Mouse (Mus musculus) forebrain, embryonic 14.5 days (tissue): Measurements from ENCODE around the gene Nt5dc3. TPM values are rescaled to one million over a fixed set of nuclear protein-coding genes. Genes with fewer than 3 reads are reported as not detected.

Experiments used
- ATAC-seq: fragments of 200-750 bp; cut with Nextera tagmentation; 2 replicates; pipeline ENCODE4 v1.8.0; 2017; ENCODE audit warnings: mild to moderate bottlenecking, moderate library complexity
- DNase-seq: peaks from one replicate; pipeline ENCODE4 v3.0.0-alpha.2; 2015; ENCODE audit warnings: low spot score
- H3K27ac ChIP-seq: fragments of 300-500 bp; sonication (generic); 2 replicates; pipeline ENCODE4 v1.5.1; 2014; ENCODE audit warnings: low read depth, mild to moderate bottlenecking, control low read depth, low read length, moderate library complexity
- H3K27me3 ChIP-seq: fragments of 300-500 bp; sonication (generic); replicated peaks from 2 replicates; pipeline ENCODE4 v1.6.1; 2014; ENCODE audit warnings: low read length, control low read depth, mixed read lengths; ENCODE audit not compliant: control insufficient read depth, insufficient read depth
- H3K36me3 ChIP-seq: fragments of 300-500 bp; sonication (generic); 2 replicates; pipeline ENCODE4 v1.6.1; 2014; ENCODE audit warnings: low read length, control low read depth; ENCODE audit not compliant: control insufficient read depth, insufficient read depth
- H3K4me1 ChIP-seq: fragments of 300-500 bp; sonication (generic); 2 replicates; pipeline ENCODE4 v1.6.1; 2014; ENCODE audit warnings: antibody characterized with exemption, low read length, control low read depth; ENCODE audit not compliant: control insufficient read depth, insufficient read depth
- H3K4me2 ChIP-seq: fragments of 300-500 bp; sonication (generic); 2 replicates; pipeline ENCODE4 v1.6.1; 2014; ENCODE audit warnings: mild to moderate bottlenecking, control low read depth, low read length
- H3K4me3 ChIP-seq: fragments of 300-500 bp; sonication (generic); 2 replicates; pipeline ENCODE4 v1.5.1; 2014; ENCODE audit warnings: low read depth, low read length, control low read depth
- H3K9ac ChIP-seq: fragments of 300-500 bp; sonication (generic); 2 replicates; pipeline ENCODE4 v1.6.1; 2014; ENCODE audit warnings: mild to moderate bottlenecking, low read length, control low read depth, moderate library complexity
- H3K9me3 ChIP-seq: fragments of 300-500 bp; sonication (generic); replicated peaks from 2 replicates; pipeline ENCODE4 v1.6.1; 2016; ENCODE audit warnings: low read length, control low read depth, mixed read lengths; ENCODE audit not compliant: control insufficient read depth
- WGBS: fragments of 180-500 bp; shearing (Covaris S2); extraction: QIAGEN DNeasy Blood & Tissue Kit; methylation state at CpG from one replicate; pipeline ENCODE4 v1.1.7; 2014; 5-methylcytosine and 5-hydroxymethylcytosine counted together
- polyA plus RNA-seq: library from polyadenylated mRNA; unstranded; fragments of >200 nt; fragmentation: Nextera tagmentation; extraction: Ambion mirVana; gene quantifications from 2 replicates; pipeline ENCODE4 v1.2.1, GENCODE M21; 2014

The Nt5dc3 gene
- polyA plus RNA-seq, 1 experiment from 2014 or later, result 6.7 TPM

- H3K9me3 ChIP-seq, result no peaks in the 10 kb centered on the region
- H3K4me1 ChIP-seq, result no peaks in the 10 kb centered on the region
- H3K4me2 ChIP-seq, result no peak overlapping the region
- ATAC-seq (no peak), DNase-seq (no peak)
- 90% methylated on average over 6 of the region's 6 CpGs for WGBS
- H3K4me3 ChIP-seq, result no peak overlapping the region
- no peak overlapping the region for H3K27ac ChIP-seq
- H3K27me3 ChIP-seq, result no peaks in the 10 kb centered on the region
- H3K9ac ChIP-seq, result no peak overlapping the region
- H3K36me3 ChIP-seq, result no peaks in the 10 kb centered on the region
Observed at GRCm38 (mm10) chr10:86862496-86862895, 83.7 kb downstream of the Nt5dc3 start.

- Histone ChIP-seq H3K36me3 (no peaks in the 10 kb centered on the region), H3K9ac (no peak overlapping the region), H3K4me3 (no peak overlapping the region), H3K27ac (no peak overlapping the region), H3K4me1 (no peaks in the 10 kb centered on the region), H3K4me2 (no peak overlapping the region), H3K27me3 (no peaks in the 10 kb centered on the region), H3K9me3 (no peaks in the 10 kb centered on the region)
- no peak for ATAC-seq
- DNase-seq, result no peak
- 92% methylated on average over 6 of the region's 6 CpGs for WGBS
Observed at GRCm38 (mm10) chr10:86863429-86863828, 84.6 kb downstream of the Nt5dc3 start.

- Histone ChIP-seq H3K27me3 (no peaks in the 10 kb centered on the region), H3K27ac (no peak overlapping the region), H3K4me3 (no peak overlapping the region), H3K4me2 (no peak overlapping the region), H3K9ac (no peak overlapping the region), H3K4me1 (no peaks in the 10 kb centered on the region), H3K36me3 (no peaks in the 10 kb centered on the region), H3K9me3 (no peaks in the 10 kb centered on the region)
- DNase-seq, result no peak
- no peak for ATAC-seq
- 79% methylated on average over 7 of the region's 7 CpGs for WGBS
Observed at GRCm38 (mm10) chr10:86872121-86872520, 93.3 kb downstream of the Nt5dc3 start.

GRCm38 (mm10) chr10:86872591-86872990 lies 93.8 kb downstream of the Nt5dc3 start:
- Histone ChIP-seq H3K27me3 (no peaks in the 10 kb centered on the region), H3K4me1 (no peaks in the 10 kb centered on the region), H3K9me3 (no peaks in the 10 kb centered on the region), H3K27ac (no peak overlapping the region), H3K36me3 (no peaks in the 10 kb centered on the region), H3K9ac (no peak overlapping the region), H3K4me2 (no peak overlapping the region), H3K4me3 (no peak overlapping the region)
- no peak for DNase-seq
- WGBS, result 73% methylated on average over 5 of the region's 5 CpGs
- no peak for ATAC-seq

- no peaks in the 10 kb centered on the region for H3K36me3 ChIP-seq
- H3K9ac ChIP-seq, result no peak overlapping the region
- no peaks in the 10 kb centered on the region for H3K9me3 ChIP-seq
- H3K4me2 ChIP-seq, result no peak overlapping the region
- no peaks in the 10 kb centered on the region for H3K4me1 ChIP-seq
- 86% methylated on average over 7 of the region's 7 CpGs for WGBS
- ATAC-seq (no peak), DNase-seq (no peak)
- no peak overlapping the region for H3K27ac ChIP-seq
- H3K4me3 ChIP-seq, result no peak overlapping the region
- H3K27me3 ChIP-seq, result no peaks in the 10 kb centered on the region
Observed at GRCm38 (mm10) chr10:86878721-86879120, 99.9 kb downstream of the Nt5dc3 start.

- no peak overlapping the region for H3K4me2 ChIP-seq
- H3K27ac ChIP-seq, result no peak overlapping the region
- H3K4me1 ChIP-seq, result no peaks in the 10 kb centered on the region
- 37% methylated on average over 4 of the region's 5 CpGs for WGBS
- H3K9ac ChIP-seq, result no peak overlapping the region
- ATAC-seq, result no peak
- peak; percentile 16 for DNase-seq
- no peaks in the 10 kb centered on the region for H3K27me3 ChIP-seq
- no peaks in the 10 kb centered on the region for H3K36me3 ChIP-seq
- H3K9me3 ChIP-seq, result no peaks in the 10 kb centered on the region
- H3K4me3 ChIP-seq, result no peak overlapping the region
Observed at GRCm38 (mm10) chr10:86880071-86880806, 101.4 kb downstream of the Nt5dc3 start.

GRCm38 (mm10) chr10:86881448-86881847 lies 102.6 kb downstream of the Nt5dc3 start:
- no peak overlapping the region for H3K4me2 ChIP-seq
- no peak overlapping the region for H3K4me3 ChIP-seq
- no peaks in the 10 kb centered on the region for H3K27me3 ChIP-seq
- H3K9me3 ChIP-seq, result no peaks in the 10 kb centered on the region
- H3K4me1 ChIP-seq, result no peaks in the 10 kb centered on the region
- H3K36me3 ChIP-seq, result no peaks in the 10 kb centered on the region
- DNase-seq, result no peak
- no peak overlapping the region for H3K27ac ChIP-seq
- no peak overlapping the region for H3K9ac ChIP-seq
- ATAC-seq, result no peak

DNA sequence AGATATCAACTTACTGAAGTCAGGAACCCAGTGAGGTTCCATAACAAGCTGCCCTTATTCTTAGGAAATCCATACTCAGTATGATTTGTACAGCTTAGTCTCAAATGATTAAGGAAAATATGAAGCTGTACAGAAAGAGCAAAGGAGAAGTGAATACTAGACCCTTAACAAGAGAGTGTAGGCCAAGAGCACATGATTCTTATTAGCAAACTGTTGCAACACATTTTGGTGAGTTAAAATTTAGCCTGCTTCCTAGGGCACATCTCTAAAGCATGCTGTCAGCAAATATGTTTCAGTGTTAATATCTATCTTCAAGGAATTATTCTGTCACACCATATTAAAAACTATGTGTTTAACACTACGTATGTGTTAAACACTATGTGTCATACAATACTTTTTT lies 107.6 kb downstream of the Nt5dc3 start:
- no peaks in the 10 kb centered on the region for H3K4me1 ChIP-seq

More for the DNA sequence above, 107.6 kb downstream of the Nt5dc3 start:
- no peaks in the 10 kb centered on the region for H3K9me3 ChIP-seq
- no peak overlapping the region for H3K4me3 ChIP-seq
- ATAC-seq (no peak), DNase-seq (no peak)
- H3K36me3 ChIP-seq, result no peaks in the 10 kb centered on the region
- H3K9ac ChIP-seq, result no peak overlapping the region
- H3K27ac ChIP-seq, result no peak overlapping the region
- no peaks in the 10 kb centered on the region for H3K27me3 ChIP-seq
- no peak overlapping the region for H3K4me2 ChIP-seq
- 100% methylated on average over 1 of the region's 1 CpGs for WGBS
